Mouse (Mus musculus) forebrain, embryonic 15.5 days (tissue): Measurements from ENCODE around the gene Slc25a39. TPM values are rescaled to one million over a fixed set of nuclear protein-coding genes. Genes with fewer than 3 reads are reported as not detected.
A peak's percentile ranks its signal among the peaks of the same experiment; 100 is the strongest.

Source experiments
- ATAC-seq: fragments of 200-750 bp; cut with Nextera tagmentation; replicated peaks from 2 replicates; pipeline ENCODE4 v1.8.0; 2017; ENCODE audit warnings: mild to moderate bottlenecking, moderate TSS enrichment, moderate library complexity
- H3K27ac ChIP-seq: fragments of 300-500 bp; sonication (generic); replicated peaks from 2 replicates; pipeline ENCODE4 v1.5.1; 2015; ENCODE audit warnings: mild to moderate bottlenecking, inconsistent platforms
- H3K27me3 ChIP-seq: fragments of 300-500 bp; sonication (generic); 2 replicates; pipeline ENCODE4 v1.6.1; 2015; ENCODE audit warnings: inconsistent platforms
- H3K36me3 ChIP-seq: fragments of 300-500 bp; sonication (generic); 2 replicates; pipeline ENCODE4 v1.6.1; 2015; ENCODE audit warnings: mild to moderate bottlenecking, inconsistent platforms
- H3K4me1 ChIP-seq: fragments of 300-500 bp; sonication (generic); 2 replicates; pipeline ENCODE4 v1.6.1; 2015; ENCODE audit warnings: inconsistent platforms
- H3K4me2 ChIP-seq: fragments of 300-500 bp; sonication (generic); replicated peaks from 2 replicates; pipeline ENCODE4 v1.6.1; 2015; ENCODE audit warnings: mild to moderate bottlenecking, inconsistent platforms
- H3K4me3 ChIP-seq: fragments of 300-500 bp; sonication (generic); 2 replicates; pipeline ENCODE4 v1.5.1; 2015; ENCODE audit warnings: mild to moderate bottlenecking, inconsistent platforms
- H3K9ac ChIP-seq: fragments of 300-500 bp; sonication (generic); replicated peaks from 2 replicates; pipeline ENCODE4 v1.6.1; 2015; ENCODE audit warnings: mild to moderate bottlenecking, inconsistent platforms
- H3K9me3 ChIP-seq: fragments of 300-500 bp; sonication (generic); 2 replicates; pipeline ENCODE4 v1.6.1; 2016; ENCODE audit warnings: inconsistent platforms
- WGBS: fragments of 180-500 bp; shearing (Covaris S2); methylation state at CpG from one replicate; pipeline ENCODE4 v1.1.7; 2015; ENCODE audit warnings: mixed read lengths; 5-methylcytosine and 5-hydroxymethylcytosine counted together
- polyA plus RNA-seq: library from polyadenylated mRNA; unstranded; fragments of >200 nt; fragmentation: Nextera tagmentation; extraction: Ambion mirVana; gene quantifications from 2 replicates; pipeline ENCODE4 v1.2.1, GENCODE M21; 2015

Slc25a39 gene
- polyA plus RNA-seq: 144 TPM in 2 replicates

DNA sequence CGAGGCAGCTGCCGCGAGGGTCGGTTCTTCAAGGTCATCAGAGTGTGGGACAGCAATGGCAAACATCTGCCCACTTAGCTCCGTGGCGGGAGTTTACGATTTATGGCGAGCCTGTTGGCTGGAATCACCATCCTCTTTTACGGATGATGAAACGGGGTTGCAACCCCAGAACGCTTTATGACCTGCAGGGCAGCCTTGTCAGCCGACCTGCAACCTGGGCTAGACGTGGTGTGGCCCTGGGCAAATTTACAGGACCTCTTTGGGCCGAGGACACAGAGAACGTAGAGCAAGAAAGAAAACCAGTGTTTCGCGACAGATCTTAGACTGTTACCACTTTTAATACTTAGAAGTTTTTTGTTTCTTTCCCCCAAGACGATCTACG is at the start of gene Slc25a39:
Gene Slc25a39 (minus strand): TSS at position 113 of the 382 bp plus-strand sequence.
- Histone ChIP-seq H3K27me3 (no peaks in the 10 kb centered on the region), H3K4me2 (peak within 1 kb of the TSS; percentile 96), H3K4me1 (peaks cover 43% of the 10 kb centered on the region), H3K9me3 (no peaks in the 10 kb centered on the region), H3K4me3 (peak within 1 kb of the TSS; percentile 89), H3K27ac (peak within 1 kb of the TSS; percentile 86), H3K9ac (peak within 1 kb of the TSS; percentile 89), H3K36me3 (peaks cover 17% of the 10 kb centered on the region)
- WGBS: 1% methylated on average over 19 of the region's 19 CpGs
- no peak for ATAC-seq

DNA sequence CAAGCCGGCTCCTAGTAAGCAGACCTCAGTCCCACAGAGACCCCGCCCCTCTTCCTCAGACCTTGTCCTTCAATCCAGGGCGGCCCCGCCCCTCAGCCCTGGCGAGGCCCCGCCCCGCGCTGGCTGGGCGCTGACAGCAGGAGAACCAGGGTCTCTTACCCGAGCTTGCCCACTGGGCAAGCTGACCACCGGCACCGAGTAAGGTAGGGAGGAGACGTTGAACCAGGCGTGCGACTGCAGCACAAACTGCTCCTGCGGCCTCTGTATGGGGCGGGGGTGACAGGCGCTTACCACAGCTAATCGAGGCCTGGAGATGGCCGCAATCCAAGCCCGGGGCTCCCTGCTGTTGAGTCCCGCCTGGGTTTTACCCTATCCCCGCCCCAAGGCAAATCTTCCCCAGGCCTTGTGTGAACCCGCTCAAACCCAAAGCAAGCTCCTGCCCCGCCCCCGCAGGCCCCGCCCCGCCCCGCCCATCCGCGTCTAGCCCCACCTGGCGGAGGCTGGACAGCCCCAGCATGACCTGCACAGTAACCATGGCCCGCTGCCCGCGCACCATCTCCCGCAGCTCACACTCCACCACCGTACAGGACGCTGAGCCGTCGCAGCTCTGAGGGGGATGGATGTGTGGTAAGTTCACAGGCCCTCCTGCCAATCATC is 48.1 kb upstream of the Slc25a39 start:
- H3K4me1 ChIP-seq: peaks cover 12% of the 10 kb centered on the region
- ATAC-seq: peak; percentile 84
- H3K27me3 ChIP-seq: 0 out of 2 replicates have a peak, but pooled peaks cover 7% of the 10 kb centered on the region
- peak overlapping the region; percentile 57 for H3K9ac ChIP-seq
- WGBS: under 1% methylated on average over 40 of the region's 40 CpGs
- peak overlapping the region; percentile 79 for H3K4me2 ChIP-seq
- H3K27ac ChIP-seq: 0 out of 2 replicates have a peak overlapping the region, but pooled peaks have one; percentile 4
- H3K4me3 ChIP-seq: peak overlapping the region; percentile 51
- H3K36me3 ChIP-seq: no peaks in the 10 kb centered on the region
- no peaks in the 10 kb centered on the region for H3K9me3 ChIP-seq

DNA sequence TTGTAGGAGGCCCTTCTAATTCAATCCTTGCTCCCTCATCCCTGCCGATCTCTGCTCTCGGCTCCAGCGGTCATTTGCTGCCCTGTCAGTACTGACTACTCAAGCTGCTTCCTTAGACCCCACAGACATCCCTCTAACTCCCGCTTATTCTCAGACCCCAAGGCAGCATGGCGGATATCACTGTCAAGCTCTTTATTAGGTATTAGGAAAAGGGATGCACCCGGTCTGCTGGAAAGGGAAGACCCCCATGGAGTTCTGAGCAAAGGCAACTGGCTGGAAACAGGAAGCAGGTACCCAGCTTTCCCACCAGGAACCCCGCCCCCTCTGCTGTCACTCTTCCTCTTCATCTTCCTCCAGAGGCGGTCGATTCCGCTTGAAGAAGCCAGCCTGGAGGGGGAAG is 45.4 kb upstream of the Slc25a39 start:
- Histone ChIP-seq H3K27ac (no peak overlapping the region), H3K27me3 (0 out of 2 replicates have a peak, but pooled peaks cover 7% of the 10 kb centered on the region), H3K4me2 (no peak overlapping the region), H3K36me3 (no peaks in the 10 kb centered on the region), H3K4me3 (no peak overlapping the region), H3K4me1 (peaks cover 20% of the 10 kb centered on the region), H3K9me3 (no peaks in the 10 kb centered on the region), H3K9ac (no peak overlapping the region)
- ATAC-seq: no peak
- 23% methylated on average over 10 of the region's 10 CpGs for WGBS

DNA sequence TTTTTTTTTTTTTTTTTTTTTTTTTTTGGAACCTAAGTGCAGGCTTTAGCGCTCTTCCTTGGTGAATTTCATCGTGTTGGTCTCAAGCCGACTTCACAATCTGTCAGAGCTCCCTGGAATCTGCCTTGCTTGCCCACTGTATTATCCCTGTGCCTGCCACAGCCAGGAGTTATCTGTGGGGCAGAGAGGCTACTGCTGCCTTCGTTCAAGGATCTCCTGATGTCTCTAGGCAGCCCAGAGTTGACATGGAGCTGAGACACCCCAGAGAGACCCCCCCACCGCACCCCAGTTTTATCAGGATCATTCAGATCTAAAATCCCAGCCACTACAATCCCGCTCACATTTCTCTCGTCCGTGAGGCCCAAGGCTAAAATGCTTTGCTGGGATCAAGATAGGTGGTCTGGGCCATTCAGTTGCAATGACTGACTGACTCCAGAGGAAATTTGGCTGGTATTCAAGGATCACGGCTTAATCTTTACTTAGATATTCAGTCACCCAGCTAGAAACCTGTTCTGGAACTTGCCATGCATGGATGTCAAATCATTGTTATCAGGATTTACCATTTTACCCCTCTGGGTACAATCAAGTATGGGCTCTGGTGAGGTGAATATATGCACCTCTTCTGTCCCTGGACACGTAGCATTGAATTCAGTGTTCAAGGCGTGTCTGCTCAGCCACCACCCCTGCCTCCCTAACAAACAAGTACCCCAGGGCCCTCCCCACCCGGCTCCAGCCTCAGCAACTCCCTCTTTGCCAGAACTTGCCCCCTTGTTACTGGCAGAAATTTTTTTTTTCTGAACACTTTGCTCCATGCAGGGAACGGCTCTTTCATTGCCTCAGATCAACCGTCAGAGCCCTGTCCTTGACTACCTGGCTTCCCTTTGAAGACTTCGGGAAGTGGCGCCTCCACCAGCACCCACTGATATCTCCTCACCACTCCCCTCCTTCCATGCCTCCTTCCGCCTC is 41.6 kb upstream of the Slc25a39 start:
- H3K4me2 ChIP-seq: no peak overlapping the region
- ATAC-seq: no peak
- 43% methylated on average over 17 of the region's 17 CpGs for WGBS
- 0 out of 2 replicates have a peak, but pooled peaks cover 7% of the 10 kb centered on the region for H3K27me3 ChIP-seq
- H3K9ac ChIP-seq: no peak overlapping the region
- H3K36me3 ChIP-seq: no peaks in the 10 kb centered on the region
- no peaks in the 10 kb centered on the region for H3K9me3 ChIP-seq
- no peak overlapping the region for H3K4me3 ChIP-seq
- H3K27ac ChIP-seq: no peak overlapping the region
- peaks cover 37% of the 10 kb centered on the region for H3K4me1 ChIP-seq

DNA sequence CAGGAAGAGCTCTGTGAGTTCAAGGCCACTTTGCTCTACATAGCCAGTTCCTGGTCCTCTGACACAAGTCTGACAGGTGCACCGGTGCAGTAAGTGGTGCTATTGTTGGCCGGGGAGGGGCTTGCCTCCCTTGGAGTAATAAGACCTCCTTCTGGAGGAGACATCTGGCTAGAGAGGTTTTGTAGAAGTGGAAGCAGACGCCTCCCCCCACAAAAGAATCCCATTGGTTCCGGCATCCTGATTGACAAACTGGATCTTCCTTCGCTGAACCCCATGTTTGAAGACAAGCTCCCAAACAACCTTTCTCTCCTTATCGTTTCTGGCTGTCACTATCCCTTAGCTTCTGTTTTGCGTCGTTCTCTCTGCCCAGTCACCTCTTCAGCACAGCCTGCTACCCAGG is 40.6 kb upstream of the Slc25a39 start:
- Histone ChIP-seq H3K9me3 (no peaks in the 10 kb centered on the region), H3K9ac (no peak overlapping the region), H3K4me3 (no peak overlapping the region), H3K4me1 (peaks cover 45% of the 10 kb centered on the region), H3K4me2 (peak overlapping the region; percentile 79; the same call in 1 of the 2 replicates), H3K27ac (peak overlapping the region; percentile 36), H3K27me3 (0 out of 2 replicates have a peak, but pooled peaks cover 6% of the 10 kb centered on the region), H3K36me3 (peaks cover 6% of the 10 kb centered on the region)
- ATAC-seq: no peak
- 16% methylated on average over 8 of the region's 8 CpGs for WGBS

DNA sequence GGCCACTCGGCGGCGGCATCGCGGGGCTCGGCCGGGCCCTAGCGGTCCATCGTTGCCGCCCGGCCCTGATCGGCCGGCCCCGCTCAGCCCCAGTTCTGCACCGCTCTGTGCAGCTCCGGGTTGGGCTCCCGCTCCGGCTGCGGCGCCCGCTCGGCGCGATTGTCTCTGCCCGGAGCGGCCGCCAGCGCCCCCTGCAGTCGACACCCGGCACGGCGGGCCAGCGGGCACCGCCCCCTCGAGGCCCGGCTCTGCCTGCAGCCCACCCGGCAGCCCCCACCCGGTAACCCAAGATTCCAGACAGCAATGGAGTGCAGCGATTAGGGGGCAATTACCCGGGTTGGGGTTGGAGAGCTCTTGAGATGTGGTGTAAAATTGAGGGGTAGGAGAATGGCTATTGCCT is 39.8 kb upstream of the Slc25a39 start, which contains the start of gene Fam171a2:
Gene Fam171a2 (minus strand): TSS at position 186 of the 400 bp plus-strand sequence.
- Histone ChIP-seq H3K9ac (peak within 1 kb of the TSS; percentile 99), H3K36me3 (peaks cover 13% of the 10 kb centered on the region), H3K4me2 (peak within 1 kb of the TSS; percentile 79), H3K27ac (peak within 1 kb of the TSS; percentile 98), H3K4me3 (peak within 1 kb of the TSS; percentile 96), H3K4me1 (peaks cover 45% of the 10 kb centered on the region), H3K9me3 (no peaks in the 10 kb centered on the region), H3K27me3 (no peaks in the 10 kb centered on the region)
- 0% methylated on average over 33 of the region's 40 CpGs for WGBS
- ATAC-seq: peak; percentile 81

DNA sequence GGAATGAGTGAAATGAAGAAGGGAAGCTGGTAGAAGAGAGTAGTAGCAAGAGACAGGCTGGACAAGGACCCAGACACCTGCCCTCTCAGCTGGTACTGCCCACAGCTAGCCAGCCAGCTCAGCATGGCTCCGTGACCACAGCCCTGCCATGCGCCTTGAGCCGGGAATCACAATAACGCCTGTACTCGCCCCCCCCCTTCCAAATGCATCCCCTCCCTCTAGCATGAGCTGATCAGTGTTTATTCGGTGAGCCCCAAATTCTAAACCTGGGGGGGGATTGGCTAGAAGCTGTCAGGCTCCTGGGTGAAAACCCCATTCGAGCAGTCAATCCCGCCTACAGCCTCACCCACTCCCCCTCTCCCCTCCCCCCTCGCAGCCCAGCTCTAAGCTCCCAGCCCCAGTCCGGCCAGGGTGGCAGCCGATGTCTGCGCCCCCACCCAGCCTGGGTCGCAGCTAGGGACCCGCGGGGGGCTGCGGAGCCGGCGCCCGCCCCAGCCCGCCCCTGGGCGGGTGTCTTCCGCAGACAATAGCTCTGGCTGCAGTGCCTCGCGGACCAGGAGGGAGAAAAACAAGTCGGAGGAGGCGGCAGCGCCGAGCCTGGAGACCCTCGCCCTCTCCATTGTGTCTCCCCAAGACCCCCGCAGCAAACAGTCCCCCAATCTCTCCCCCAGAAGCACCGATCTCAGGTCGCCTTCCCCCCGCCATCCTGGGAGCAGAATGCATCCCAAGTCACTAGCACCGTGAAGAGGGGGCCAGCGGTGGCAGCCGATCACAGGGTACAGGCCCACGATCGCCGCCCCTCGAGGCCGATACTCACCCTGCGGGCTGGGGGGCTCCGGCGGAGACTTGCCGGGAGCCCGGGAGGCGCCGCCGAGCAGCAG is 39.1 kb upstream of the Slc25a39 start:
- Histone ChIP-seq H3K27me3 (no peaks in the 10 kb centered on the region), H3K4me1 (peaks cover 45% of the 10 kb centered on the region), H3K9me3 (no peaks in the 10 kb centered on the region), H3K9ac (peak overlapping the region; percentile 99), H3K4me2 (peak overlapping the region; percentile 79), H3K4me3 (peak overlapping the region; percentile 96), H3K27ac (peak overlapping the region; percentile 98), H3K36me3 (peaks cover 20% of the 10 kb centered on the region)
- WGBS: under 1% methylated on average over 48 of the region's 49 CpGs
- peak; percentile 60 for ATAC-seq

DNA sequence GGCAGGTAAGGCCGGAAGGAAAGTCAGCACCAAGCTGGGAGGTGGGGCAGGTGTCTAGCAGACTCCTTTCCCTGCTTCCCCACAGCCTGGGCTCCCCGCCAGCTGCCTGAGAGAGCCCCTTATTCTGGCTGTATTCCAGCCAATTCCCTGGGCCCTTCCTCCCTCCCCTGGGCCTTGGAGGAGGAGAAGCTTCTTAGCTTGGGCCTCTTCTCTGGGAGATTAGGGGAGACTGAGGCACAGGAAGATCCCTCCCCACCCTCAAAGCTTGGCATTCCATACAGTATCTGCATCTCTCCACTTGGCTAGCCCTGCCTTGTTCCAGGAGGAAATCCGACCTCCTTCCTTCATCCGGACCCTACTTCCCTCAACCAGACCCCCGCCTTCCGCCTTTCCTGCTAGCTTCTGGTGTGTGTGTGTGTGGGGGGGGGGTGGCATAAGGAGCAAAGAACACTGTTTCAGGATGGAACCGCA is 38.2 kb upstream of the Slc25a39 start:
- ATAC-seq: peak; percentile 27
- Histone ChIP-seq H3K36me3 (peaks cover 28% of the 10 kb centered on the region), H3K4me3 (peak overlapping the region; percentile 96), H3K4me2 (peak overlapping the region; percentile 79), H3K9ac (peak overlapping the region; percentile 99), H3K27ac (peak overlapping the region; percentile 98), H3K4me1 (peaks cover 45% of the 10 kb centered on the region), H3K27me3 (no peaks in the 10 kb centered on the region), H3K9me3 (no peaks in the 10 kb centered on the region)
- WGBS: 6% methylated on average over 7 of the region's 7 CpGs

DNA sequence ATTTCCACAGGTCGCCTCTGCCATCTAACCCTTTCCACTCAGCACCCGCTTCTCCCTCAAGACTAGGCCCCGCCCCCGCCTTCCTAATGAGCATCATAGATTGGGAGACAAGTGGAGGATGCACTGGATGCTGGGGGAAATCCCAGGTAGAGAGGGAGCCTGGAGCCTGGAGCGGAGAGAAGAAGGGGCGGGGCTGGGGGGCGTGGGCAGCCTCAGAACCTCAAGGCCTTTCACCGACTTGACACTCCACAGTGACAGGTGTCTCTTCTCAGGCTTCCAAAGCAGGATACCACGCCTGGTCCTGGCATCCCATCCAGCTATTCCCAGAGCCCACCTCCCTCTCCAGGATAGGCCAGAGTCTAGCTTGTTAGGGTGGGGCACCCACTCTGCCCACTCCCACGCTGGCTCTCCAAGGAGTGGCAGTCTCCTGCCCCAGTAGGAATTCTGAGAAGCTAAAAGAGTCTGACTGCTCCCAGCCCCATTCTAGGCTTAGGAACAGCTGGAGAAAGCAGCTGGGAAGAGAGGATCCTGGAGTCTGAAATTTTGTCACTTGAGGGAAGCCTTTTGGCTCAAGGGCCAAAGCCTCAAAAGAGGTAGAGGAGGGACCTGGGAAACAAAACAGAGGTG is 37.6 kb upstream of the Slc25a39 start:
- Histone ChIP-seq H3K9ac (peak overlapping the region; percentile 99), H3K4me1 (peaks cover 45% of the 10 kb centered on the region), H3K4me2 (peak overlapping the region; percentile 79), H3K9me3 (no peaks in the 10 kb centered on the region), H3K4me3 (peak overlapping the region; percentile 96), H3K27me3 (no peaks in the 10 kb centered on the region), H3K36me3 (peaks cover 33% of the 10 kb centered on the region), H3K27ac (peak overlapping the region; percentile 98)
- WGBS: 9% methylated on average over 10 of the region's 10 CpGs
- no peak; the same call in 1 of the 2 replicates for ATAC-seq

DNA sequence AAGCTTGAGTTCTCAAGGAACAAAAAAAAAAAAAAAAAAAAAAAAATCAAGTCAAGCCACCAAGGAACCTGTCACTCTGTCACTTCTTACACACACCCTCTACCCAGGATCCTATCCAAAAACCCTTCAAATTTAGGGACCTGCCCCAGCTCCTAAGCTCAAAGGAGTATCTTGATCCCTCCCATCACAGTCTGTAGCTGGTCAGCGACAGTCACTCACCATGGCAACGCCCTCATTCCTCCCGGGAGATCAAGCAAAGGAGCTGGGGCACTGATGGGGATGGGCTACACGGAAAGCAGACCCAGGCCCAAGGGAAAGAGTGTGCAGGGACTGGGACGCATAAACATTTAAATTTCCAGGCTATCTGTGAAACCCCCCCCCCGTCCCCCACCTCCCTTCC is 37.0 kb upstream of the Slc25a39 start:
- Histone ChIP-seq H3K4me2 (peak overlapping the region; percentile 79), H3K36me3 (peaks cover 39% of the 10 kb centered on the region), H3K4me1 (peaks cover 45% of the 10 kb centered on the region), H3K9ac (peak overlapping the region; percentile 9), H3K27me3 (no peaks in the 10 kb centered on the region), H3K4me3 (peak overlapping the region; percentile 96), H3K9me3 (no peaks in the 10 kb centered on the region), H3K27ac (peak overlapping the region; percentile 98)
- WGBS: 7% methylated on average over 6 of the region's 6 CpGs
- ATAC-seq: no peak

DNA sequence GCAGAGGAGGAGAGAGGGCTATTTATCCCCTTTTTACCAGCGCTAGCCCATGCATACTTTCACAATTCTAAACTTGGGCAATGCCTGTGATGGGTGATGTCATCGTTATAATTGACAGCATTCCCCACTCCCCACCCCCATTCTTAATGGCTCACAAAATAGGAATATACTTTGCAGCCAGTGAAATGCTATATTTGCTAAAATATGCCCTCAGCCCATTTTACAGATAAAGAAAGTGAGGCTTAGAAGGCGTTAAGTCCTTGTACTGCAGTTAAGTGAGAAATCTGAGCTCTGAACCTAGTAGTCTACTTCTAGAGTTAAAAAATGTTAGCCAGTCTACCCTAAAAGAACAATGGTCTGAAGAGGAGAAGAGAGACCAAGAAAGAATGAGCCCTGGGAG is 36.6 kb upstream of the Slc25a39 start:
- 72% methylated on average over 3 of the region's 3 CpGs for WGBS
- H3K27me3 ChIP-seq: no peaks in the 10 kb centered on the region
- peaks cover 43% of the 10 kb centered on the region for H3K36me3 ChIP-seq
- no peak overlapping the region for H3K9ac ChIP-seq
- peak overlapping the region; percentile 96; the same call in 1 of the 2 replicates for H3K4me3 ChIP-seq
- peaks cover 46% of the 10 kb centered on the region for H3K4me1 ChIP-seq
- peak overlapping the region; percentile 98; the same call in 1 of the 2 replicates for H3K27ac ChIP-seq
- no peaks in the 10 kb centered on the region for H3K9me3 ChIP-seq
- H3K4me2 ChIP-seq: no peak overlapping the region
- no peak for ATAC-seq
